20 mouse cellular contexts compared by ENCODE assay signal in the genomic region with DNA sequence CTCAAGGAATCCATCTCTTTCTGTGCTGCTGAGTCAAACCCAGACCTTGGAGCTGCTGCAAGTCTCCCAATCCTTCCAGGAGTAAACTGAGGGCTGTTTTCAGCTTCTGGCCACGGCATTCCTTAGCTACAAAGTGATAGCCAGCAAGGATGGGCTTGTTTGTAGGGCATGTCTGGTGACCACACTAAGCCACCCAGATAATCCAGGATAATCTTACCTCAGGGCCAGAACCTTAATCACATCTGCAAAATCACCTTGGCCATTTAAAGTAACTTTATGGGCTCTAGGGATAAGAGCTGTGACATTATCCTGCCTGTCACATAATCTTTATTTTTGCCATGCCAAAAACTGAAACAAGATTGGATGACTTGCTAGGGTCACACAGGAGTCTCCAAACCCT. TPM values are rescaled to one million over a fixed set of nuclear protein-coding genes. Genes with fewer than 3 reads are reported as not detected.
A peak's percentile ranks its signal among the peaks of the same experiment; 100 is the strongest.
DNase-seq lines count a peak whose midpoint lies in the region; TF ChIP-seq lines count a peak whose summit lies in the region.
"Had no signal": no experiment of that assay in that cellular context is flagged by ENCODE, and none has a peak within 500 bp of the region (broad histone marks: within the 10 kb centered on the region; RNA-seq: fewer than 3 reads in every experiment).

No protein-coding gene starts in this region.

- peak; percentile 75 for DNase-seq in retina, adult 2 months (ENCODE audit: low read depth, low spot score)
- DNase-seq in retina, embryonic 14.5 days (ENCODE audit: low spot score), result no peak
- DNase-seq in MEL (ENCODE audit: low read depth, low spot score), result no peak
- peak; percentile 49 for DNase-seq in retina, postnatal 7 days (ENCODE audit: low read depth, low spot score)
- DNase-seq in adrenal gland, postnatal 4 days (ENCODE audit: low spot score in 2 of 2), result no peak
- DNase-seq in right cerebral cortex, postnatal 36 days (ENCODE audit: low spot score in 2 of 2), result no peak
- DNase-seq: adrenal gland, adult 2 months; adrenal gland, postnatal 10 days; adrenal gland, postnatal 25 days; cerebellum, adult 11-12 months; cerebellum, adult 2 months; cerebellum, adult 9-10 months; cerebellum, postnatal 10 days; cerebellum, postnatal 25 days had no signal

- H3K4me3 ChIP-seq in MEL (ENCODE audit: control insufficient read depth in 1 of 2, insufficient read depth in 1 of 2, low read depth in 2 of 2, low read length in 2 of 2), result no peak overlapping the region
- H3K4me3 ChIP-seq: embryonic facial prominence, embryonic 13.5 days; embryonic facial prominence, embryonic 15.5 days; erythroblast, embryonic 14.5 days; forebrain, embryonic 10.5 days; forebrain, embryonic 12.5 days had no signal

- TF ChIP-seq POLR2A in MEL (IDR thresholded peaks at IDR 0.05; ENCODE audit: control insufficient read depth in 1 of 2, insufficient read depth in 1 of 2, low read depth in 1 of 2, low read length in 2 of 2, poor library complexity in 1 of 2), result no peak

- peaks cover 31% of the 10 kb centered on the region for H3K79me2 ChIP-seq in MEL (ENCODE audit: control insufficient read depth, insufficient read depth, low read length, poor library complexity)

- no peaks in the 10 kb centered on the region for H3K9me3 ChIP-seq in MEL (replicated peaks; ENCODE audit: insufficient read depth, low read length)
- H3K9me3 ChIP-seq: embryonic facial prominence, embryonic 13.5 days; embryonic facial prominence, embryonic 15.5 days; forebrain, embryonic 10.5 days; forebrain, embryonic 12.5 days; G1E had no signal

- TF ChIP-seq EP300 in MEL (IDR thresholded peaks at IDR 0.05; ENCODE audit: low read depth in 1 of 2, low read length in 2 of 2), result no peak

- no peak overlapping the region for H3K9ac ChIP-seq in MEL (ENCODE audit: control insufficient read depth, low read depth, low read length, poor library complexity, severe bottlenecking)
- H3K9ac ChIP-seq: embryonic facial prominence, embryonic 13.5 days; embryonic facial prominence, embryonic 15.5 days; forebrain, embryonic 12.5 days had no signal

- no peak overlapping the region for H3K27ac ChIP-seq in MEL (ENCODE audit: control insufficient read depth, low read depth, low read length)
- H3K27ac ChIP-seq: embryonic facial prominence, embryonic 13.5 days; embryonic facial prominence, embryonic 15.5 days; forebrain, embryonic 10.5 days; forebrain, embryonic 12.5 days had no signal

- peaks cover 0 to 17% of the 10 kb centered on the region in 2 experiments; a peak in 2 of 4 replicates for H3K4me1 ChIP-seq in MEL (ENCODE audit: control insufficient read depth in 1 of 2, insufficient read depth in 2 of 2, low read length in 2 of 2)

- H3K36me3 ChIP-seq in MEL (ENCODE audit: control insufficient read depth in 1 of 2, insufficient read depth in 2 of 2, low read length in 2 of 2), result peaks cover 3 to 16% of the 10 kb centered on the region in 2 experiments; a peak in 3 of 4 replicates

- TF ChIP-seq CTCF in MEL (IDR thresholded peaks at IDR 0.05 in 2 of 3, conservative IDR thresholded peaks at IDR 0.05 in 1 of 3; ENCODE audit: control insufficient read depth in 1 of 3, insufficient read depth in 1 of 3, low read depth in 2 of 3, low read length in 3 of 3, poor library complexity in 1 of 3, severe bottlenecking in 1 of 3), result no peak

- H3K27me3 ChIP-seq in MEL (ENCODE audit: control insufficient read depth in 1 of 2, insufficient read depth in 2 of 2, low read length in 2 of 2), result no peaks in the 10 kb centered on the region
- H3K27me3 ChIP-seq: embryonic facial prominence, embryonic 13.5 days; embryonic facial prominence, embryonic 15.5 days; forebrain, embryonic 12.5 days had no signal

- TF ChIP-seq RAD21 in MEL (IDR thresholded peaks at IDR 0.05; ENCODE audit: low read depth, low read length), result no peak

TF ChIP-seq in MEL, 35 proteins besides CTCF, POLR2A, EP300 and RAD21:
- TF ChIP-seq POLR2AphosphoS2 (IDR thresholded peaks at IDR 0.05; ENCODE audit: low read length) (0 out of 2 replicates have a peak, but pooled peaks have one; percentile 25), ZMIZ1 (IDR thresholded peaks at IDR 0.05; ENCODE audit: low read depth, low read length) (no peak)

RNA-seq across cellular contexts. Expression of a gene that starts 5.2 kb away (rescaled TPM):
- total RNA-seq in MEL (2012; rRNA removed), result 736 and 745 TPM in 2 replicates
- polyA plus RNA-seq in MEL (2012; ENCODE audit: insufficient read depth in 1 of 2, insufficient read length in 2 of 2, low read depth in 1 of 2, low replicate concordance in 2 of 2, missing spikeins in 1 of 2), result 1,000 to 10,000 TPM in 1 of 2 experiments, not detected in 1; 1,213 TPM
- total RNA-seq in adrenal gland, postnatal 4 days (2021), result 100 to 1,000 TPM; 687 to 720 TPM

RNA-seq across cellular contexts. Expression of a gene that starts 6.1 kb away (rescaled TPM):
- 103 and 106 TPM in 2 replicates for total RNA-seq in MEL (2012; rRNA removed)
- 100 to 1,000 TPM; 194 to 285 TPM for polyA plus RNA-seq in MEL (2012; ENCODE audit: insufficient read depth in 1 of 2, insufficient read length in 2 of 2, low read depth in 1 of 2, low replicate concordance in 2 of 2, missing spikeins in 1 of 2)
- total RNA-seq in adrenal gland, postnatal 4 days (2021), result 100 to 1,000 TPM; 133 to 135 TPM

RNA-seq across cellular contexts. Expression of a gene that starts 28.8 kb away (rescaled TPM):
- total RNA-seq in MEL (2012; rRNA removed), result 45.5 and 46.8 TPM in 2 replicates
- polyA plus RNA-seq in MEL (2012; ENCODE audit: insufficient read depth in 1 of 2, insufficient read length in 2 of 2, low read depth in 1 of 2, low replicate concordance in 2 of 2, missing spikeins in 1 of 2), result 10 to 100 TPM in 1 of 2 experiments, not detected in 1; 75.7 TPM
- 10 to 100 TPM; 47.1 to 48.3 TPM for total RNA-seq in adrenal gland, postnatal 4 days (2021)

RNA-seq across cellular contexts. Expression of a gene that starts 54.9 kb away (rescaled TPM):
- total RNA-seq in MEL (2012; rRNA removed), result 31.4 and 33.7 TPM in 2 replicates
- polyA plus RNA-seq in MEL (2012; ENCODE audit: insufficient read depth in 1 of 2, insufficient read length in 2 of 2, low read depth in 1 of 2, low replicate concordance in 2 of 2, missing spikeins in 1 of 2), result 10 to 100 TPM in 1 of 2 experiments, not detected in 1; 60.2 TPM
- total RNA-seq in adrenal gland, postnatal 4 days (2021), result 10 to 100 TPM; 13.4 to 14.8 TPM

Comparison
In these comparisons a context has a peak if more than half of its experiments do, and no peak if none do; other contexts are left out.
1. DNase-seq: peak in retina, adult 2 months (single experiment) and retina, postnatal 7 days (single experiment); none in retina, embryonic 14.5 days (single experiment), MEL (single experiment), adrenal gland, postnatal 4 days (0 of 2) and right cerebral cortex, postnatal 36 days (0 of 2).